Comparison of ENCODE assay signal across 18 mouse cellular contexts in the genomic region with DNA sequence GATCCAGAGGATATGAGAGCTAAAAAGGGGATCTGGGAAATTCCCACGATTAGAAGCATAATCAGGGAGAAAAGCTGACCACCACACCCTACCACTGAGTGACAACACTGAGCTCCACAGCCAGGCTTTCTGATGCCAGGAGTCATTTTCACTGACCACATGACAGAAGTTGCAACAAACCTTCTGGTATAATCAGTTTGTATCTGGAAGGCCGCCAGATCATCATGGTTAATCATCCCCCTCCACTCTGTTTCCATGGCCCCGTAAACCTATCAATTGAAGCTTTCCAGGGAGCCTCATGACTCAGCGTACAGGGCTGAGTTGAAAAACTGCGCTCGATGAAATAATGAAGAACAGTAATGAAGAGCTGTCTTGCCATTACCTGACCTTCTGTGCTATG.
DNase-seq lines count a peak whose midpoint lies in the region; ATAC-seq lines count a peak whose summit lies in the region.
"Had no signal": no experiment of that assay in that cellular context is flagged by ENCODE, and none has a peak within 500 bp of the region (broad histone marks: within the 10 kb centered on the region; RNA-seq: fewer than 3 reads in every experiment).

No protein-coding gene starts in this region.

- no peaks in the 10 kb centered on the region for H3K9me3 ChIP-seq in kidney, embryonic 15.5 days (replicated peaks)
- H3K9me3 ChIP-seq in hindbrain, embryonic 14.5 days (ENCODE audit: control insufficient read depth, low read length): peaks cover 13% of the 10 kb centered on the region; the same call in 1 of the 2 replicates
- H3K9me3 ChIP-seq: heart, embryonic 12.5 days; limb, embryonic 13.5 days; neural tube, embryonic 13.5 days had no signal

- no peaks in the 10 kb centered on the region for H3K36me3 ChIP-seq in kidney, embryonic 15.5 days
- no peaks in the 10 kb centered on the region for H3K36me3 ChIP-seq in hindbrain, embryonic 14.5 days (replicated peaks; ENCODE audit: control insufficient read depth, insufficient read depth)
- H3K36me3 ChIP-seq: forebrain, embryonic 12.5 days; heart, embryonic 12.5 days; limb, embryonic 13.5 days; neural tube, embryonic 13.5 days had no signal

- no peak overlapping the region for H3K4me2 ChIP-seq in kidney, embryonic 15.5 days
- no peak overlapping the region for H3K4me2 ChIP-seq in hindbrain, embryonic 14.5 days (replicated peaks)
- H3K4me2 ChIP-seq: forebrain, embryonic 12.5 days; heart, embryonic 12.5 days; limb, embryonic 13.5 days; neural tube, embryonic 13.5 days had no signal

- peak; percentile 66 for DNase-seq in adrenal gland, adult 2 months
- no peak for DNase-seq in adrenal gland, adult 18-20 months (ENCODE audit: low spot score in 2 of 2)
- DNase-seq in kidney, postnatal 36 days: peak; percentile 12 to 29
- DNase-seq in adrenal gland, postnatal 10 days: peak; percentile 48
- DNase-seq in adipocyte (ENCODE audit: low spot score): no peak
- no peak for DNase-seq in hindbrain, embryonic 14.5 days (ENCODE audit: low spot score)
- DNase-seq: cerebellum, adult 9-10 months; kidney, postnatal 10 days; lung, postnatal 10 days; right cerebral cortex, postnatal 25 days had no signal

- 72% methylated on average over 6 of the region's 6 CpGs for WGBS in kidney, embryonic 15.5 days
- WGBS in hindbrain, embryonic 14.5 days: 59% methylated on average over 6 of the region's 6 CpGs

- ATAC-seq in kidney, embryonic 15.5 days (replicated peaks; ENCODE audit: low FRiP score): no peak
- ATAC-seq in megakaryocyte-erythroid progenitor cell, adult 5-6 weeks (replicated peaks; ENCODE audit: low FRiP score, low TSS enrichment, poor library complexity, severe bottlenecking): 0 out of 2 replicates have a peak, but pooled peaks have one; percentile 26
- ATAC-seq in hindbrain, embryonic 14.5 days (ENCODE audit: low FRiP score): no peak
- ATAC-seq: hindbrain, embryonic 16.5 days had no signal

- H3K27me3 ChIP-seq in kidney, embryonic 15.5 days: peaks cover 15% of the 10 kb centered on the region
- H3K27me3 ChIP-seq in hindbrain, embryonic 14.5 days (ENCODE audit: control insufficient read depth, insufficient read depth, low read length): no peaks in the 10 kb centered on the region
- H3K27me3 ChIP-seq: heart, embryonic 12.5 days; neural tube, embryonic 13.5 days had no signal

- no peaks in the 10 kb centered on the region for H3K4me1 ChIP-seq in kidney, embryonic 15.5 days
- no peaks in the 10 kb centered on the region for H3K4me1 ChIP-seq in hindbrain, embryonic 14.5 days (replicated peaks; ENCODE audit: control insufficient read depth, insufficient read depth, low read length)
- H3K4me1 ChIP-seq: forebrain, embryonic 12.5 days; heart, embryonic 12.5 days; limb, embryonic 13.5 days; neural tube, embryonic 13.5 days had no signal

- H3K4me3 ChIP-seq in kidney, embryonic 15.5 days (replicated peaks): no peak overlapping the region
- H3K4me3 ChIP-seq in hindbrain, embryonic 14.5 days (replicated peaks; ENCODE audit: low read length): no peak overlapping the region
- H3K4me3 ChIP-seq: forebrain, embryonic 12.5 days; heart, embryonic 12.5 days; left cerebral cortex, adult 2 months; limb, embryonic 13.5 days; neural tube, embryonic 13.5 days had no signal

- no peak overlapping the region for H3K9ac ChIP-seq in kidney, embryonic 15.5 days
- no peak overlapping the region for H3K9ac ChIP-seq in hindbrain, embryonic 14.5 days
- H3K9ac ChIP-seq: forebrain, embryonic 12.5 days; heart, embryonic 12.5 days; limb, embryonic 13.5 days; neural tube, embryonic 13.5 days had no signal

- H3K27ac ChIP-seq in kidney, embryonic 15.5 days: no peak overlapping the region
- no peak overlapping the region for H3K27ac ChIP-seq in hindbrain, embryonic 14.5 days
- H3K27ac ChIP-seq: forebrain, embryonic 12.5 days; left cerebral cortex, adult 2 months; limb, embryonic 13.5 days; neural tube, embryonic 13.5 days had no signal

Comparison
In these comparisons a context has a peak if more than half of its experiments do, and no peak if none do; other contexts are left out.
1. DNase-seq: peak in adrenal gland, adult 2 months (single experiment), kidney, postnatal 36 days (2 of 2) and adrenal gland, postnatal 10 days (single experiment); none in adrenal gland, adult 18-20 months (0 of 2), adipocyte (single experiment) and hindbrain, embryonic 14.5 days (single experiment).